Mouse (Mus musculus) hindbrain, embryonic 12.5 days (tissue): ENCODE data around the gene Muc13. TPM values are rescaled to one million over a fixed set of nuclear protein-coding genes. Genes with fewer than 3 reads are reported as not detected.

Experiments used
- ATAC-seq: fragments of 200-750 bp; cut with Nextera tagmentation; 2 replicates; pipeline ENCODE4 v1.8.0; 2017; ENCODE audit warnings: moderate TSS enrichment; ENCODE audit not compliant: low FRiP score
- H3K27ac ChIP-seq: fragments of 300-500 bp; sonication (generic); 2 replicates; pipeline ENCODE4 v1.5.1; 2016; ENCODE audit warnings: mild to moderate bottlenecking
- H3K27me3 ChIP-seq: fragments of 300-500 bp; sonication (generic); 2 replicates; pipeline ENCODE4 v1.6.1; 2016; ENCODE audit warnings: mild to moderate bottlenecking
- H3K36me3 ChIP-seq: fragments of 300-500 bp; sonication (generic); 2 replicates; pipeline ENCODE4 v1.6.1; 2016; ENCODE audit warnings: mild to moderate bottlenecking
- H3K4me1 ChIP-seq: fragments of 300-500 bp; sonication (generic); 2 replicates; pipeline ENCODE4 v1.6.1; 2016
- H3K4me2 ChIP-seq: fragments of 300-500 bp; sonication (generic); replicated peaks from 2 replicates; pipeline ENCODE4 v1.6.1; 2016; ENCODE audit warnings: mild to moderate bottlenecking
- H3K4me3 ChIP-seq: fragments of 300-500 bp; sonication (generic); 2 replicates; pipeline ENCODE4 v1.5.1; 2016; ENCODE audit warnings: mild to moderate bottlenecking
- H3K9ac ChIP-seq: fragments of 300-500 bp; sonication (generic); 2 replicates; pipeline ENCODE4 v1.6.1; 2016; ENCODE audit warnings: mild to moderate bottlenecking, moderate library complexity
- H3K9me3 ChIP-seq: fragments of 300-500 bp; sonication (generic); replicated peaks from 2 replicates; pipeline ENCODE4 v1.6.1; 2016; ENCODE audit warnings: mild to moderate bottlenecking
- WGBS: fragments of 180-500 bp; shearing (Covaris S2); methylation state at CpG from one replicate; pipeline ENCODE4 v1.1.7; 2016; 5-methylcytosine and 5-hydroxymethylcytosine counted together
- polyA plus RNA-seq: library from polyadenylated mRNA; unstranded; fragments of >200 nt; fragmentation: Nextera tagmentation; extraction: Ambion mirVana; gene quantifications from 2 replicates; pipeline ENCODE4 v1.2.1, GENCODE M21; 2016

The Muc13 gene
- polyA plus RNA-seq, 1 experiment from 2014 or later = 0.12 TPM

DNA sequence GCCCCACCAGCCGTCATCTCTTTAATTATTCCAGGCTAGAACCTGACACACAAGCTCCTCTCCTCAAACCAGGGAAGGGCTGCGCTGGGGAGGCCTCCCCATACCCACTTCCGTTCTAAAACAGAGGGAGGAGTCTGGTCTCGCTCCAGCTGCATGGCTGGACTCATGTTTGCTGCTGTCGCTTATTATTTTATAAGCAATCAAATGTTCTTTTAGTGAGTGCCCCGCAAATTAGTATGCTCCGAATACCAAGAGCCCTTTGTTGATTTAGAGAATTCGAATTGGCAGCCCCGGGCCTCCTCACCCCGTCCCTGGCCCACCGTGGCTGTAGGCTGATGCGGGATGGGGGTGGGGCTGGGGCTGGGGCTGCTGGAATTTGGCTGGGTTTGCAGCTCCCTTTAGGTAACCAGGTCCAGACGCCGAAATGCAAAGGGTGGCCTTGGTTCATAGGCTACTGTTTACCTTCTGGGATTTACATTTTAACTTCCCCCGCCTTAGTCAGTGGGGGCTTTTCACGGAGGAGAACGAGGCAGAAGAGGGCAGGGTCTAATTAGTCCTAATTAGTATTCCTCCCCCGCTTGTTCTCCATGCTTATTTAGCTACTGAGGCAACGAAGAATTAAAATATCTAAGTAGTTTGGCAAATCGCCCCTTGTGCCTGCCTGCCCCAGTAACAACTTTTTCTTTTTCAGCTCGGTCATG, 39.0 kb downstream of the Muc13 start:
- no peaks in the 10 kb centered on the region for H3K36me3 ChIP-seq
- peaks cover 34% of the 10 kb centered on the region for H3K4me1 ChIP-seq
- peak overlapping the region; percentile 30 for H3K27ac ChIP-seq
- H3K4me2 ChIP-seq = peak overlapping the region; percentile 56
- ATAC-seq = peak; percentile 53
- H3K9me3 ChIP-seq = no peaks in the 10 kb centered on the region
- peaks cover 49% of the 10 kb centered on the region for H3K27me3 ChIP-seq
- H3K9ac ChIP-seq = 0 out of 2 replicates have a peak overlapping the region, but pooled peaks have one; percentile 23
- WGBS = 2% methylated on average over 21 of the region's 21 CpGs
- peak overlapping the region; percentile 20 for H3K4me3 ChIP-seq

GRCm38 (mm10) chr16:33833429-33833753, 39.6 kb downstream of the Muc13 start:
- H3K36me3 ChIP-seq = no peaks in the 10 kb centered on the region
- peaks cover 34% of the 10 kb centered on the region for H3K4me1 ChIP-seq
- H3K4me3 ChIP-seq = peak overlapping the region; percentile 23; the same call in 1 of the 2 replicates
- peak overlapping the region; percentile 30; the same call in 1 of the 2 replicates for H3K27ac ChIP-seq
- H3K27me3 ChIP-seq = peaks cover 46% of the 10 kb centered on the region
- no peaks in the 10 kb centered on the region for H3K9me3 ChIP-seq
- 6% methylated on average over 5 of the region's 5 CpGs for WGBS
- H3K4me2 ChIP-seq = peak overlapping the region; percentile 56
- ATAC-seq = 0 out of 2 replicates have a peak, but pooled peaks have one; percentile 3
- 0 out of 2 replicates have a peak overlapping the region, but pooled peaks have one; percentile 23 for H3K9ac ChIP-seq

- WGBS = 2% methylated on average over 25 of the region's 25 CpGs
- Histone ChIP-seq H3K9me3 (no peaks in the 10 kb centered on the region), H3K9ac (0 out of 2 replicates have a peak overlapping the region, but pooled peaks have one; percentile 38), H3K4me2 (peak overlapping the region; percentile 56), H3K36me3 (no peaks in the 10 kb centered on the region), H3K4me1 (peaks cover 33% of the 10 kb centered on the region), H3K4me3 (peak overlapping the region; percentile 23; the same call in 1 of the 2 replicates), H3K27ac (peak overlapping the region; percentile 30; the same call in 1 of the 2 replicates), H3K27me3 (peaks cover 40% of the 10 kb centered on the region)
- peak; percentile 39; the same call in 1 of the 2 replicates for ATAC-seq
Measured at GRCm38 (mm10) chr16:33833781-33834482, 40.1 kb downstream of the Muc13 start.

GRCm38 (mm10) chr16:33836676-33837075, 42.8 kb downstream of the Muc13 start:
- Histone ChIP-seq H3K4me3 (no peak overlapping the region), H3K9me3 (no peaks in the 10 kb centered on the region), H3K9ac (no peak overlapping the region), H3K27me3 (peaks cover 19% of the 10 kb centered on the region), H3K4me1 (peaks cover 18% of the 10 kb centered on the region), H3K4me2 (no peak overlapping the region), H3K27ac (no peak overlapping the region), H3K36me3 (no peaks in the 10 kb centered on the region)
- ATAC-seq = no peak
- 91% methylated on average over 3 of the region's 3 CpGs for WGBS

- Histone ChIP-seq H3K4me3 (no peak overlapping the region), H3K4me1 (peaks cover 18% of the 10 kb centered on the region), H3K4me2 (no peak overlapping the region), H3K36me3 (no peaks in the 10 kb centered on the region), H3K9ac (no peak overlapping the region), H3K9me3 (no peaks in the 10 kb centered on the region), H3K27ac (no peak overlapping the region), H3K27me3 (peaks cover 16% of the 10 kb centered on the region)
- no peak for ATAC-seq
- 75% methylated on average over 3 of the region's 3 CpGs for WGBS
Measured at GRCm38 (mm10) chr16:33837191-33837590, 43.4 kb downstream of the Muc13 start.

GRCm38 (mm10) chr16:33840616-33841015, 46.8 kb downstream of the Muc13 start:
- Histone ChIP-seq H3K27ac (no peak overlapping the region), H3K36me3 (no peaks in the 10 kb centered on the region), H3K4me3 (no peak overlapping the region), H3K9ac (no peak overlapping the region), H3K27me3 (no peaks in the 10 kb centered on the region), H3K4me2 (no peak overlapping the region), H3K9me3 (no peaks in the 10 kb centered on the region), H3K4me1 (no peaks in the 10 kb centered on the region)
- WGBS = 76% methylated on average over 6 of the region's 6 CpGs
- no peak for ATAC-seq

DNA sequence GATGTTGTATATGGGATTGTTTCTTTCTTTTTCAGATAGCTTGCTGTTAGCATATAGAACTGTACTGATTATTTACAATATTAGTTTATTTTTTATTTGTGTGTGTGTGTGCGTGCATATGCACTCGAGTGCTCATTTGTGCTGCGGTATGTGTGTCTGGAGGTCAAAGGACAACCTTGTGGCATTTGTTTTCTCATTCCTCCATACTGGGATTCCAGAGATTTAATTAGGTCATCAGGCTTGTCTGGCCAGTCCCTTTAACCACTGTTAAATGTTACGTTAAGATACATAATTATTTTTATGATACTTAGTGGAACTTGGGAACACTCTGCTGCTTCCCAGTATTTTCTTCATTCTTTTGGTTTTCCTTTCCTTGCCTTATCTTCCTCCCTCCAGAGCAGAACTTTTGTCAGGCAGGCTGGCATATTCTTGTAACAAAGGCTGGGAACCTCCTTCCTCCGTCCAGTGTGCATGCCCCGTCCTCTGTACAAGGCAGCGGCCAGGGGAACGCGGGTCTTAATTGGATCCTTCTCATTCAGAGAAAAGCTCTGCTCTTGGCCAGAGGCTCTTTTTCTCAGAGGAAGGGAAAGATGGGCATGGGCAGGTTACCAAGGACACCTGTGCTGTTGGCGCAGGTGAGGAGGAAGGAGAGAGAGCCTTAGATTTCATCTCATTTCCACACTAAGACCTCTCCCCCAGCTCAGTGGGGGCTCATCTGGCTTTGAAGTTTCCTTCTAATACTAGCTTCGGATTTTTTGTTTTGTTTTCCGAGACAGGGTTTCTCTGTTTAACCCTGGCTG, 48.4 kb downstream of the Muc13 start:
- H3K9ac ChIP-seq = no peak overlapping the region
- ATAC-seq = no peak
- no peaks in the 10 kb centered on the region for H3K36me3 ChIP-seq
- H3K4me3 ChIP-seq = no peak overlapping the region
- no peak overlapping the region for H3K27ac ChIP-seq
- no peaks in the 10 kb centered on the region for H3K9me3 ChIP-seq
- H3K4me1 ChIP-seq = no peaks in the 10 kb centered on the region
- H3K27me3 ChIP-seq = no peaks in the 10 kb centered on the region
- no peak overlapping the region for H3K4me2 ChIP-seq
- 69% methylated on average over 12 of the region's 12 CpGs for WGBS

- Histone ChIP-seq H3K4me2 (no peak overlapping the region), H3K27ac (no peak overlapping the region), H3K9ac (no peak overlapping the region), H3K4me1 (no peaks in the 10 kb centered on the region), H3K27me3 (no peaks in the 10 kb centered on the region), H3K4me3 (no peak overlapping the region), H3K9me3 (no peaks in the 10 kb centered on the region), H3K36me3 (no peaks in the 10 kb centered on the region)
- WGBS = 50% methylated on average over 4 of the region's 4 CpGs
- no peak for ATAC-seq
Measured at GRCm38 (mm10) chr16:33844150-33844611, 50.3 kb downstream of the Muc13 start.

- no peak for ATAC-seq
- Histone ChIP-seq H3K36me3 (no peaks in the 10 kb centered on the region), H3K9ac (no peak overlapping the region), H3K27ac (no peak overlapping the region), H3K9me3 (no peaks in the 10 kb centered on the region), H3K4me1 (no peaks in the 10 kb centered on the region), H3K27me3 (no peaks in the 10 kb centered on the region), H3K4me3 (no peak overlapping the region), H3K4me2 (no peak overlapping the region)
- 89% methylated on average over 6 of the region's 6 CpGs for WGBS
Measured at GRCm38 (mm10) chr16:33844866-33845265, 51.0 kb downstream of the Muc13 start.

DNA sequence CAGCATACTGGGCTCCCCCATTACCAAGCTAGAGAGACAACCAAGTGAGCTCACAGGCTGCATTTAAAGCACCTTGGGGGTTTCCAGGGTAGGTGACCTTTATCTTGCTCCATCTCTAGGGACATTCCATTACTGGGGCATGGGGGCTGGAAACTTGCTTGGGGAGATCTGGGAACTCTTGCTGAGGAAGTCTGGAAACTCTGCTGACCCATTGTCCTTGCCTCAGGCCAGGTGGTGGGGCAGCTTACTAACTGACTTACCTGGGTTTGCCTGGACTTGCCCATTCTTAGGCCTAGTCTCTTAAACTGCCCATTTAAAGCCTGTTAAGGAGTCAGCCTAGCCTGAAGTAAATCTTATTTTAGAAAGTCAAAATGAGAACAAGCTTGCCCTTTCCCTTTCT, 59.4 kb downstream of the Muc13 start:
- Histone ChIP-seq H3K36me3 (no peaks in the 10 kb centered on the region), H3K4me1 (no peaks in the 10 kb centered on the region), H3K4me3 (no peak overlapping the region), H3K27me3 (no peaks in the 10 kb centered on the region), H3K27ac (no peak overlapping the region), H3K4me2 (no peak overlapping the region), H3K9me3 (0 out of 2 replicates have a peak, but pooled peaks cover 3% of the 10 kb centered on the region), H3K9ac (no peak overlapping the region)
- ATAC-seq = no peak

GRCm38 (mm10) chr16:33858766-33859165, 64.9 kb downstream of the Muc13 start:
- 79% methylated on average over 2 of the region's 2 CpGs for WGBS
- H3K4me2 ChIP-seq = no peak overlapping the region

GRCm38 (mm10) chr16:33859380-33859779, 65.5 kb downstream of the Muc13 start:
- H3K36me3 ChIP-seq = no peaks in the 10 kb centered on the region
- H3K9me3 ChIP-seq = no peaks in the 10 kb centered on the region
- H3K27me3 ChIP-seq = no peaks in the 10 kb centered on the region
- H3K27ac ChIP-seq = no peak overlapping the region
- 65% methylated on average over 5 of the region's 5 CpGs for WGBS
- no peak overlapping the region for H3K4me3 ChIP-seq
- no peaks in the 10 kb centered on the region for H3K4me1 ChIP-seq
- no peak overlapping the region for H3K4me2 ChIP-seq
- ATAC-seq = no peak
- H3K9ac ChIP-seq = no peak overlapping the region

More at GRCm38 (mm10) chr16:33858766-33859165, 64.9 kb downstream of the Muc13 start:
- Histone ChIP-seq H3K4me1 (no peaks in the 10 kb centered on the region), H3K9ac (no peak overlapping the region), H3K27me3 (no peaks in the 10 kb centered on the region), H3K36me3 (no peaks in the 10 kb centered on the region), H3K9me3 (no peaks in the 10 kb centered on the region), H3K4me3 (no peak overlapping the region), H3K27ac (no peak overlapping the region)
- no peak for ATAC-seq
